Mouse (Mus musculus): ENCODE data around the gene 9530068E07Rik.

DNA sequence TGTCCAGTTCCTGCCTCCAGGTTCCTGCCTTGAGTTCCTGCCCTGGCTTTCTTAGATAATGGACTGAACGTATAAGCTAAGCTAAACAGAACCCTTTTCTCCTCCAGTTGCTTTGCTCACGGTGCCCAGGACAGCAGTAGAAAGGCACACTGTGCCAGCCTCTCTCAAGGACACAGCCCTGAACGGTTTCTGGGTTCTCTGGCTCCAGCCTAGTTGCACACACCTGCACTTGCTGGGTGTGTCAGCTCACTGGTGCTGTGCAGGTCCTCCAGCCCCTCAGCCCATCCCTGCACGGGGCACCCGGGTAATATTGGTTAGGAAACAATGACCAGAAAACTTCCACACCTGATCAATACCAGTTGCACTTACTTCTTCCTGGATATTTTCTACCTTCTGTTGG lies 35.9 kb downstream of the 9530068E07Rik start:
- TF ChIP-seq CTCF (IDR thresholded peaks at IDR 0.05; ENCODE audit: extremely low read depth, insufficient read depth, insufficient read length, insufficient replicate concordance) (no peak), POLR2A (IDR thresholded peaks at IDR 0.05; ENCODE audit: low read depth, low read length) (no peak)
